Mouse (Mus musculus): Measurements from ENCODE around the gene Ifitm1.

Gene Ifitm1

GRCm38 (mm10) chr7:140966921-140967320 lies at the start of gene Ifitm1:
Gene Ifitm1, plus strand, starts transcription at chr7:140967221.
- DNase-seq (ENCODE audit: low read depth, low spot score), result no peak

- DNase-seq (ENCODE audit: low read depth, low spot score), result no peak
Measured at GRCm38 (mm10) chr7:140919911-140920310, 47.1 kb upstream of the Ifitm1 start.

GRCm38 (mm10) chr7:140920418-140921029 lies 46.5 kb upstream of the Ifitm1 start, which contains the start of gene Nlrp6:
Gene Nlrp6, plus strand, starts transcription at chr7:140920902.
- DNase-seq (ENCODE audit: low read depth, low spot score), result no peak

- DNase-seq (ENCODE audit: low read depth, low spot score), result no peak
Measured at GRCm38 (mm10) chr7:140921225-140921975, 45.6 kb upstream of the Ifitm1 start.

GRCm38 (mm10) chr7:140922398-140923069 lies 44.5 kb upstream of the Ifitm1 start:
- peak; percentile 79 for DNase-seq (ENCODE audit: low read depth, low spot score)

- DNase-seq (ENCODE audit: low read depth, low spot score), result no peak
Measured at GRCm38 (mm10) chr7:140923070-140923775, 43.8 kb upstream of the Ifitm1 start.

- no peak for DNase-seq (ENCODE audit: low read depth, low spot score)
Measured at GRCm38 (mm10) chr7:140927181-140927580, 39.8 kb upstream of the Ifitm1 start.

GRCm38 (mm10) chr7:140938436-140938835 lies 28.6 kb upstream of the Ifitm1 start:
- DNase-seq (ENCODE audit: low read depth, low spot score), result no peak

GRCm38 (mm10) chr7:140938896-140939295 lies 28.1 kb upstream of the Ifitm1 start:
- no peak for DNase-seq (ENCODE audit: low read depth, low spot score)

- no peak for DNase-seq (ENCODE audit: low read depth, low spot score)
Measured at GRCm38 (mm10) chr7:140939669-140940171, 27.3 kb upstream of the Ifitm1 start.

GRCm38 (mm10) chr7:140941222-140942051 lies 25.6 kb upstream of the Ifitm1 start, which contains the start of gene Pgghg:
Gene Pgghg, plus strand, starts transcription at chr7:140941391.
- peak; percentile 74 for DNase-seq (ENCODE audit: low read depth, low spot score)

GRCm38 (mm10) chr7:140942341-140942740 lies 24.7 kb upstream of the Ifitm1 start:
- no peak for DNase-seq (ENCODE audit: low read depth, low spot score)

GRCm38 (mm10) chr7:140942811-140943210 lies 24.2 kb upstream of the Ifitm1 start:
- no peak for DNase-seq (ENCODE audit: low read depth, low spot score)

GRCm38 (mm10) chr7:140943356-140943755 lies 23.7 kb upstream of the Ifitm1 start:
- DNase-seq (ENCODE audit: low read depth, low spot score), result no peak

- no peak for DNase-seq (ENCODE audit: low read depth, low spot score)
Measured at GRCm38 (mm10) chr7:140944236-140944635, 22.8 kb upstream of the Ifitm1 start.

- no peak for DNase-seq (ENCODE audit: low read depth, low spot score)
Measured at GRCm38 (mm10) chr7:140945247-140945646, 21.8 kb upstream of the Ifitm1 start.

GRCm38 (mm10) chr7:140946311-140946710 lies 20.7 kb upstream of the Ifitm1 start:
- DNase-seq (ENCODE audit: low read depth, low spot score), result no peak

GRCm38 (mm10) chr7:140946980-140947379 lies 20.0 kb upstream of the Ifitm1 start:
- no peak for DNase-seq (ENCODE audit: low read depth, low spot score)

- DNase-seq (ENCODE audit: low read depth, low spot score), result no peak
Measured at GRCm38 (mm10) chr7:140948161-140948560, 18.9 kb upstream of the Ifitm1 start.

- no peak for DNase-seq (ENCODE audit: low read depth, low spot score)
Measured at GRCm38 (mm10) chr7:140949255-140949654, 17.8 kb upstream of the Ifitm1 start.

All from brain, adult 2 months (tissue).